In the genomic region with DNA sequence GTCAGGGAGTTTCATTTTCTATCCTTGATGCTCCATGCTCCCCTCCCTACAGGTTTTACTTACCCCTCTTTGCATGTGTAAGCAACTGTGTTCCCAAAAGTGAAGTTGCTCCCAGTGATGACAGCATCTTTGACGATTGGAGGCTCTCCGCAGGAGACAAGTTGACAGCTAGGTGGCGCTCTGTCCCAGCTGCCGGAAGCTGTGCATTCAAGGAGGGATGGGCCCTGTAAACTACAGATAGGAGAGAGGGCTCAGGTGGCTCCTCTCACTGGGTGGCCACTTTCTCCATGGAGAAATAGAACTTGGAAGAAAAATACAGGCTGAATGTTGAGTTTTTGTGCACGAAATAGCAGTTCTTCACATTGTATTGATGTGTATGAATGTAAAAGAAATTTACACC, we compare ENCODE assay signal across 8 mouse cellular contexts.
A peak's percentile ranks its signal among the peaks of the same experiment; 100 is the strongest.
DNase-seq lines count a peak whose midpoint lies in the region; ATAC-seq and TF ChIP-seq lines count a peak whose summit lies in the region.
"Had no signal": no experiment of that assay in that cellular context is flagged by ENCODE, and none has a peak within 500 bp of the region (broad histone marks: within the 10 kb centered on the region; RNA-seq: fewer than 3 reads in every experiment).

No protein-coding gene starts in this region.

- no peaks in the 10 kb centered on the region for H3K27me3 ChIP-seq in midbrain, embryonic 11.5 days (ENCODE audit: control insufficient read depth, insufficient read depth, low read length)
- H3K27me3 ChIP-seq in small intestine, adult 2 months (ENCODE audit: control insufficient read depth, insufficient read depth, low read length), result no peaks in the 10 kb centered on the region
- H3K27me3 ChIP-seq: limb, embryonic 15.5 days had no signal

- H3K4me1 ChIP-seq in bone marrow, adult 2 months (ENCODE audit: control insufficient read depth, insufficient read depth, low read length), result no peaks in the 10 kb centered on the region; the same call in 1 of the 2 replicates
- no peaks in the 10 kb centered on the region for H3K4me1 ChIP-seq in embryonic fibroblast, embryonic 13.5 days (ENCODE audit: control insufficient read depth, insufficient read depth, low read length)
- H3K4me1 ChIP-seq in midbrain, embryonic 11.5 days (ENCODE audit: control insufficient read depth, insufficient read depth, low read length), result no peaks in the 10 kb centered on the region
- no peaks in the 10 kb centered on the region for H3K4me1 ChIP-seq in small intestine, adult 2 months (ENCODE audit: control insufficient read depth, insufficient read depth, insufficient read length, low read length)

- no peak overlapping the region for H3K4me3 ChIP-seq in bone marrow, adult 2 months (replicated peaks; ENCODE audit: control insufficient read depth, low read depth, low read length)
- H3K4me3 ChIP-seq in embryonic fibroblast, embryonic 13.5 days (ENCODE audit: insufficient read depth, low read length), result no peak overlapping the region
- no peak overlapping the region for H3K4me3 ChIP-seq in midbrain, embryonic 11.5 days (ENCODE audit: low read depth, low read length)
- H3K4me3 ChIP-seq in small intestine, adult 2 months (ENCODE audit: low read depth, low read length), result no peak overlapping the region
- H3K4me3 ChIP-seq: limb, embryonic 15.5 days had no signal

- H3K9me3 ChIP-seq in midbrain, embryonic 11.5 days (ENCODE audit: control insufficient read depth, low read length), result no peaks in the 10 kb centered on the region
- H3K9me3 ChIP-seq: limb, embryonic 15.5 days had no signal

- ATAC-seq in midbrain, embryonic 11.5 days (ENCODE audit: low FRiP score), result peak; percentile 73

- no peak overlapping the region for H3K27ac ChIP-seq in bone marrow, adult 2 months (ENCODE audit: control insufficient read depth, insufficient read depth, low read depth, low read length, poor library complexity)
- H3K27ac ChIP-seq in embryonic fibroblast, embryonic 13.5 days (ENCODE audit: insufficient read depth, low read length), result no peak overlapping the region
- H3K27ac ChIP-seq in midbrain, embryonic 11.5 days (ENCODE audit: low read depth, low read length), result no peak overlapping the region
- no peak overlapping the region for H3K27ac ChIP-seq in small intestine, adult 2 months (ENCODE audit: insufficient read depth, low read depth, low read length)
- H3K27ac ChIP-seq: limb, embryonic 15.5 days had no signal

- peak; percentile 25 for DNase-seq in MEL-GATA-1-ER (ENCODE audit: extremely low read depth, low read depth)
- peak; percentile 81 for DNase-seq in heart, postnatal 4 days
- peak; percentile 27 for DNase-seq in left cerebral cortex, adult 11 months (ENCODE audit: low spot score)
- peak; percentile 94 for DNase-seq in midbrain, embryonic 11.5 days (ENCODE audit: low spot score, missing footprints)

- H3K4me2 ChIP-seq in midbrain, embryonic 11.5 days, result no peak overlapping the region
- H3K4me2 ChIP-seq: limb, embryonic 15.5 days had no signal

- 18% methylated on average over 5 of the region's 5 CpGs for WGBS in bone marrow, adult 2 months
- 11% methylated on average over 5 of the region's 5 CpGs for WGBS in midbrain, embryonic 11.5 days
- 13% methylated on average over 5 of the region's 5 CpGs for WGBS in small intestine, adult 2 months

- no peak overlapping the region for H3K9ac ChIP-seq in midbrain, embryonic 11.5 days (ENCODE audit: low read length)
- H3K9ac ChIP-seq: limb, embryonic 15.5 days had no signal

- no peaks in the 10 kb centered on the region for H3K36me3 ChIP-seq in midbrain, embryonic 11.5 days (ENCODE audit: control insufficient read depth, insufficient read depth, low read length)
- no peaks in the 10 kb centered on the region for H3K36me3 ChIP-seq in small intestine, adult 2 months (ENCODE audit: control insufficient read depth, insufficient read depth, low read length)

- TF ChIP-seq CTCF in bone marrow, adult 2 months (IDR thresholded peaks at IDR 0.05; ENCODE audit: control insufficient read depth, insufficient read depth, low read length), result peak; percentile 89
- peak; percentile 90 for TF ChIP-seq CTCF in embryonic fibroblast, embryonic 13.5 days (IDR thresholded peaks at IDR 0.05; ENCODE audit: borderline replicate concordance, insufficient read depth, low read length)
- TF ChIP-seq CTCF in small intestine, adult 2 months (IDR thresholded peaks at IDR 0.05; ENCODE audit: extremely low read depth, insufficient read length, insufficient replicate concordance, low read depth, low read length), result peak; percentile 95

- TF ChIP-seq POLR2A in bone marrow, adult 2 months (IDR thresholded peaks at IDR 0.05; ENCODE audit: borderline replicate concordance, control insufficient read depth, low read depth, low read length), result no peak
- no peak for TF ChIP-seq POLR2A in embryonic fibroblast, embryonic 13.5 days (IDR thresholded peaks at IDR 0.05; ENCODE audit: low read depth, low read length)
- TF ChIP-seq POLR2A in small intestine, adult 2 months (IDR thresholded peaks at IDR 0.05; ENCODE audit: low read depth, low read length), result no peak

Comparison
In these comparisons a context has a peak if more than half of its experiments do, and no peak if none do; other contexts are left out.
1. DNase-seq: peak in every context shown above with its lines; median percentile 94 in midbrain, embryonic 11.5 days; 81 in heart, postnatal 4 days; 27 in left cerebral cortex, adult 11 months; 25 in MEL-GATA-1-ER.